Mouse (Mus musculus) olfactory bulb, adult 2 months (tissue): ENCODE measurements around the gene Rdh9.

Experiments used
- CTCF ChIP-seq: fragments of 200-500 bp; IDR thresholded peaks from 2 replicates; pipeline ENCODE4 v1.5.1; 2012; ENCODE audit warnings: low read depth, mild to moderate bottlenecking, low read length, moderate library complexity; ENCODE audit not compliant: insufficient read depth
- POLR2A ChIP-seq: fragments of 200-500 bp; IDR thresholded peaks from 2 replicates; pipeline ENCODE4 v1.6.1; 2012; ENCODE audit warnings: mild to moderate bottlenecking, low read depth, low read length, moderate library complexity; ENCODE audit not compliant: insufficient read depth

- TF ChIP-seq CTCF: no peak
- TF ChIP-seq POLR2A: no peak
Observed at GRCm38 (mm10) chr10:127815888-127816287, 39.7 kb downstream of the Rdh9 start.
